Mouse (Mus musculus): ENCODE measurements at regions not wholly inside any gene's neighbourhood (a gene's known extent, or its start where the extent isn't known, plus 50 kb on each side); places are given as distances from the start of the nearest gene placed in this dataset.

DNA sequence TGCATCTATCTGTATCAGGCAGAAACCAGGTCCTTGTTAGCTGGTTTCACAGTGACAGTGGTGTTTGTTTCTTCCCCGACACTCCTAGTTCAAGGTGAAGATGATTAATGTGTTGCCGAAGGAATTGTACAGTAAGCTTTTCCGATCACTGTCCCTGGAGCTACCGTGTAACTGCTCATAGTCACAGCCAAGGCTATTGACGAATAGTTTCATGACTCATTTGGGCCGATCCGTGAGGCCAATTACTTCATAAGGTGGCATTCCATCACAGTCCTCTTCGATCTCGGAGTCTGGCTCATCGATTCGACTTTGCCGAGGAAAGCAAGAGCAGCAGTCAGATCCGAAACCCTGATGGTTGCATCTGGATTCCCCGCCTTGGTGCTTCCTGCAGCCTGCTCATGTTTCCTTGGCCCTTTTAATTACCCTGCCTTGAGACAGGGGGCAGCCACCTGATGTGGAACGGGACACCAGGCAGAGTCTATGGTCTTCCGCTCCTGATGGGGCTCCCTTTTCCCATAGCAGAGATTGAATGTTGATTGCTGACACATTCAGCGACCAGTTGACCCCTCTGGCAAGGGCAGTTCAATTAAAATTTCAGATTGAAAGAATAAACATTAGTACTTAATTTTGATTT is 441.7 kb upstream of the Cdh4 start:
- TF ChIP-seq POLR2A (IDR thresholded peaks at IDR 0.05; ENCODE audit: extremely low read depth, insufficient read depth, low read length) (no peak), CTCF (IDR thresholded peaks at IDR 0.05; ENCODE audit: extremely low read depth, insufficient read depth, low read length) (no peak)
